Mouse (Mus musculus) c-Kit-negative CD71-positive TER-119-positive erythroid progenitor cells, embryonic 14.5 days (primary cell): Measurements from ENCODE around the gene Trim56.

Experiments
- DNase-seq: peaks from one replicate; pipeline ENCODE4 v3.0.0-alpha.2; 2013; ENCODE audit warnings: low read depth, low spot score

Trim56 gene

DNA sequence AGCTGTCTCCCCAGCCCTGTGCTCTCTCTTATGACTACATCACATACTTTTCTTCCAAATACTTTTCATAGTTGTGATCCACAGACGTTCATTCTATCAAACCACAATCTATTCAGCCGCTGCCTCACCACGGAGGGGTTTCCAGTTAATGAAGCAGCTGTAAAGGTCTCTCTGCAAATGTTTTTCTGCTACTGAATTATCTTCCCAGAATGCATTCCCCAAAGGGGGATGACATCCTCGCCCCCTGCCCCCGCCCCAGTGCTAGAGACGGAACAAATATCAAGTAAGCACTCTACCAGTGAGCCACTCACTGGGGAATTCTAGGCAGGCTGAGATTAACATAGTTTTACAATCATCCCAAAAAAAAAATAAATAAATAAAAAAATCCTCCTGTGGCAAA, 7.9 kb downstream of the Trim56 start:
- DNase-seq, result no peak

DNA sequence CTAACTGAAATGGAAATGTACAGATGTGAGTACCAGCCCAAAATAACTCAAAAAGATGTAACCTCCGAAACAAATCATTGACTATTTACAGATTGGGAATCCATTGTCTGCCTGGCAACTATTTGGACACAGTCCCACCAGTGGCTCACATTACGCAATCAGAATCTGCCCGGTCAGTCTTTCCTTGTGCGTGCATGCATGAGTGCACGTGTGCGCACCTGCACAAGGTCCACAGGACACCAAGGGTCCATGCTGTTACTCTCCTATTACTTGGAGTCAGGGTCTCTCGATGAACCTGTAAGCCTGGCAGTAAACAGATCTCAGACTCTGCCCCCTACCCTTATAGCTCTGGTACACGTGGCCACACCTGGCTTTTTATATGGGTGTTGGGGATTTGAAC, 8.3 kb downstream of the Trim56 start:
- no peak for DNase-seq

DNA sequence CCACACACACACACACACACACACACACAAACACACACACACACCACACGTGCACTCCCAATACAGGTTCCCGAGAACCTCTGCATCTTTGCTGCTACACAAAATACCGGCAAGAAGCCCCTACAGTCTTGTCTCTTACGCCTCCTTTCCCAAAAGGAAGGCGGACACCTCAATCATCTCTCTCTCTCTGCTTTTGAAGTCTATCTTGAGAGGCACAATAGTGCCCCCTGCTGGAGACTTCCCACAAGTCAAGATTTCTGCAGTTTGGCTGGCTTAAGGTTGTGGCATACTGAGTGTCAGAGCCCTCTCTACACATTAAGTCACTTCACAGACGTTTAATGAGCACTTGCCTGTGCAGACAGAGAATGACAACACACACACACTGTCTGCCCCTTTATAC, 9.0 kb downstream of the Trim56 start:
- peak; percentile 86 for DNase-seq

DNA sequence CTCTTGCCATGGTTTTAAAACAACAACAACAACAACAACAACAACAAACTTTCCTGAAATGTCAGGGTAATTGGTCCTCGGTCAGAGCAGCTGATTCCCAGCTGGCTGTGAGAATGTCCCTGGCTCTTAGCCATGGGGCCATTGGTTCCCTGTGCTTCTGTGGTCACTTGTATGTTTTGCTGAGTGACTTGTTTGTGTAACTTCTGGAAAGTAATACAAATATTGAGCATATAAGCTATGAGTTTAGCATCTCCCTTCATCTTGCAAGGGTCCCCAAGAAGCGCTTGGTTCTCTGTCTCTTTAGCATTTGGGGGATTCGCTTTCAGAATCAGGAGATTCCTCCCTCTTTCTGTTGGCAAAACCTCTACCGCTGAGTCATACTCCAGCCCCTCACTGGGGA, 9.6 kb downstream of the Trim56 start:
- DNase-seq, result no peak

DNA sequence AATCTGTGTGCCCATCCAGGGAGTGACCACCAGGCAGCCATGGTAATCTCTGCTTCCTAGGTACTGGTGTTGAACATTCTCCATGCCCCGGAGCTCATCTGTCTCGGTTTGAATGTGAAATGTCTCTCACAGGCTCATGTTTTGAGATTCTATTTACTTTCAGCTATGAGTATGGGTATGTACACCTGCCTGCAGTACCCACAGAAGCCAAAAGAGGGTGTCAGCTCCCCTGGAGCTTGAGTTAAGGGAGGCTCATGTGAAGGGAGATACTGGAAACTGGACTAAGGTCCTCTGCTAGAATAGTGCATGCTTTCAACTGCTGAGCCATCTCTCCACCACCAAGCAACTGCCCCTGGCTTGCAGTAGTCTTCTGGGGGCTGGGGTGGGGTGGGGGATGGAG, 12.0 kb downstream of the Trim56 start:
- DNase-seq, result peak; percentile 49

DNA sequence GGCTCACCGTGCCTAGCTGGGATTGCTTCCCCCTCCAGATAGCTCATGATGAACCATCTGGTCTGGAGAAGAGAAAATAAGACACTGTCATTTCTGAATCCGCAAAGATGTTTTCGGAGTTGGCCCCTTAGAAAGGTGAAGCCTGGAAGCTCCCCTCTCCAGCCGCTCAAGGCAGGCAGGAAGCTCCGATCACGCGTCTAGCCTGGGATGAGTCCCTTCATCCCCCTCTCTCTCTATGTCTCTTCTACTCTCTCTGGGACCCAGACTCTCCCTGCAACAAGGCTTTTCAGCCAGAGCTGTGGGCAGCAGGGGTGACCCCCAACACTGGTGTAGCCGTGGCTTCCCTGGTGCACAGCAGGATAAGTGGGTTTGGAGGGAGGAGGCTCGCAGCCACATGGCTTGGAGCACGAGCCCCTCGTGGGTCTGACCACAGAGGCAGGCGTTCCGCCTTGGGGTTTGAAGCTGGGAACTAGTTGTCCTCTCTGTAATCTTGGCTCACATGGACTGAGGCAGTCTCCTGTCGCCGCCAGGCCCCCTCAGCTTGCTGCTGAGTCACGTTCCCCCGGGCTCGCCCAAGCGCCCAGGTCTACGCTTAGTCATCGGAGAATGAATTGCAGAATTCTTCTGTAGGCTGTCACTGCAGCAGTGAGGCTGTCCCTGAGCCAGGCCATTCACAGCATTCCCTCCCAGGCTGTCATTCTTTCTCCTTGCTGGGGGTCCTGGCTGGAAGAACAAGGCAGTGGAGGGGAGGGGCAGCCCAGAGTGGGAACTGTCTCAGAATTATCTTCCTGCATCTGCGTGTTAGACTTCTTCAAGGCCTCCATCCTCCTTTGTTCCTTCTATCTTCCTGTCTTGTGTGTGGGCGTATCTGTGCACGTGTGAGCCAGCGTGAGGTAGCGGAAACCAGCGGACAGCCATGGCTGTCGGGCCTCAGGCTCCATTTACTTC, 13.2 kb downstream of the Trim56 start:
- DNase-seq, result peak; percentile 89

DNA sequence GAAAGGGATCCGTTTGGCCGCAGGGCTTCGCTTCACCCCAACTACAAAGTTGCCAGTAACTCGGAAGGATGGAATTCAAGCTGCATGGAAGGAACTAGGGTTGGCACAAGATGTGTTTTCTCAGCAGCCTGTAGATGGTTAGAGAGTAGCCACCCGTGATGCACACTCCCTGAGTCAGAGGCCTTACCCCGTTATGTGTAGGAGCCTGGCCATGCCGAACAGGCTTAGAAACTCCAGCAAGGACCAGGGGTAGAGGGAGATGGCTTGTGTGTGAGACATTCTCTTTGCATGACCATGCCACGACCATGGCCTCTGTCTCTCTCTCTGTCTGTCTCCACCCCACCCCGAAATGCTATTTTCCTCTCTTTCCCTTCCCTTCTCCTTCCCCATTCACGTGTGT, 13.9 kb downstream of the Trim56 start:
- no peak for DNase-seq

DNA sequence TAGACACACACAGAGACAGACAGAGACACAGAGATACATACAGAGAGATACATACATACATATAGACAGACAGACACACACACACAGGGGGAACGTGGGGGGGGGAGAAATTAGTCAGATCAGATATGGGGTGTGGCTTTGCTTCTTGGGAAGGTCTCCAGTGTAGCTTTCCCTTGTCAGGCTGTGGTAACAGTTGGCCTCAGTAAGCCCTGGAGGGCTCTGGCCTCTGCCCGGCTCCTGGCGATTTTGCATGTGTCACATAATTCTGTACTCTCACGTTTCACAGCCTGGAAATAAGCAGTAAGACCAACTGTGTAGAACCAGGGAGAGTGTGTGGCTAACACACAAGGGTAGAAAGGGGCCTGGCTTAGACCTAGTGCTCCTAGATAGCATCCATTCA, 15.3 kb downstream of the Trim56 start:
- no peak for DNase-seq

DNA sequence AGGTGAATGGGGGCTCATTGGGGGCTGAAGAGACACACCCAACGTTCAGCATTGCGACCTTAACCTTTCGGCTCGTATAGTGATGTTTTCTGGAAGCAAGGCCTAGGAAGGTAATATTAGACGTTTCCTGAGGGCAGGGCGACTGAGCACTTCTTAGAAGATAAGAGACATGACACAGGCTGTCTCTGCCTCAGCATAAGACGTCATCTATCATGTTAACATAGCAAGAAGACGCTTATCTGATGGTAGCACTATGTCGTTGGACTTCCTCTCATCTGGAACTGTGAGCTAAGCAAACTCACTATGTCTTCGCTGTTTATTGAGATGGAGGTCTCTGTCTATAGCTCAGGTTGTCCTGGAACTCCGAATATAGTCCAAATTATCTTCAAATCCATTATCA, 17.6 kb downstream of the Trim56 start:
- DNase-seq, result peak; percentile 59

DNA sequence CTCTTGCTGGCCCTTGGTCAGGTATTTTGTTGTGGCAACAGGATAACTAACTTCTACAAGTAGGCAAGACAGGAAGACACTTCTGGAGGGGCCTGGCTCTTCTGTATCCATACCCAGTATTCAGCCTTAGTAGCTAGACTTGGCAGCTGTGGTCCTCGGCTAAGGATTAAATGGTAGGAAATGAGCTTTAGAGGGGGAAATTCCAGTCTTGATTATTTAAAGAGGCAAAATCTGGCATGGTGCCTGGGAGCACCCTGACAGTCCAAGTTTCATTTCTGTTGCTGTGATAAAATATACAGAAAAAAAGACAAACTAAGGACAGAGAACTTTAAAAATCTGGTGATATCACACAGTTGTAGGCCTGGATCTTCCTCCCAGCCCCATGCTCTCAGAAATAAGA, 20.0 kb downstream of the Trim56 start:
- no peak for DNase-seq

DNA sequence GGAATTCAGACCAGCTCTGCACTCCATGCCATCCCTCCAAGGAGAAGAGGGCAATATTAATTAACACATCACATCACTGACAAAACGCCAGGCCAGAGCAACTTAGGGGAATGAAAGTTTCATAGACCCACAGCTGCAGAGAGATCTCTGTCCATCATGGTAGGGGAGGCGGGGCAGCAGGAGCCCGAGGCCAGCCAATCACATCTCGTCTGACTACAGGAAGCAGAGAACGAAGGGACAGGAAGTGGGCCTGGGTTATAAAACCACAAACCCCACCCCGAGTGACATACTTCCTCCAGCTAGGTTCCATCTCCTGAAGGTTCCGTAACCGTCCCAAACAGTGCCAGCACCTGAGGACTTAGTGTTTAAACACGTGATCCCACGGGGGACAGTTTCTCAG, 20.9 kb downstream of the Trim56 start:
- no peak for DNase-seq

DNA sequence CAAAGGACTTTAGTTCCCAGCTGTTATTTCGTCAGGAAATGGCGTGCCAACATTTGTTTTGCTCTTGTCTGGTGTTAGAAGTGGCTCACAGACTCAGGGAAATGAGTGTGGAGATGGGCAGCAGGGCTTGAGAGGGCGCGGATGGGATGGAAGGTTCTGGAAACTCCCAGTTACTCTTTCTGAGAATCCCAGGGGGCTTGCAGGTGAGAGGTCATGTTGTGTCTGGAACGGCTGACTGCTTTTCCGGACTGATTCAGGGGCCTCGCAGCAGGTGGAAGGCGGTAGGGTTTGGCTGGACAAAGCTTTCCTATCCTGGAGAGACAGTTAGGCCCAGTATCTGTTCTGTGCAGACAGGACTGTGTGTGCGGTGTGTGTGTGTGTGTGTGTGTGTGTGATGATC, 22.3 kb downstream of the Trim56 start:
- no peak for DNase-seq

DNA sequence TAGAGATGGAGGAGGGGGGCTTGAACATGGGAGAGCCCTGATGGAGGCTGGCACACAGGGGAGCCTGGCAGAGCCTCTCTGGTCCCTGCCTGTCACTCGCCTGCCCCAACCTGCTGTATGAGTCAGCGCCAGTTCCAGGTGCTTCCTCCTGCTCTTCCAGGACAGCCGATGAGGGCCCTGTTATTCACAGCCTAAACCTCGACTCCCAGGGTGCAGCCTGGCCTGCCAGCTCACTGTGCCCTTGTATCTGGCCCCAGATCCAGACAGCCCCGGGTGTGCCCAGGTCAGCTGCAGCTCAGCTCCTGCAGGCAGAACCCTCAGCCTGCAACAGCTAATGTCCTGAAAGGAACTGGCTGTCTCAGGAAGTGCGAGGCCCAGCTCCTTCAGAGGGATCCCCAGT, 24.4 kb downstream of the Trim56 start:
- no peak for DNase-seq

DNA sequence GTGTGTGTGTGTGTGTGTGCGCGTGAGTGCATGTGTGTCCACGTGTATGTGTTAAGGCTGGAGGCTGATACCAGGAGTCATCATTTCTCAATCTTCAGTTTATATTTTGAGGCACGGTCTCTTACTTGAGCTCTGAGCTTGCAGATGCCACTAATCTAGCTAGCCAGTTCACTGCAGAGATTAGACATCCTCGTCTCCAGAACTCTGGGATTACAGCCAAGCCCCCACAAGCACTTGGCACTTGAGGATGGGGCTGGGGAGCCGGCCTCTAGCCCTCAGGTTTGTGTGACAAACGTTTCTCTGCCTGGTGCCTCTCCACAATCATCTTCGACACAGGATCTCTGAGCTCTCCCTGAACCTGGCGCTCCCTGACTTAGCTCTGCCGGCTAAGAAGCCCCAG, 25.1 kb downstream of the Trim56 start:
- DNase-seq, result no peak

DNA sequence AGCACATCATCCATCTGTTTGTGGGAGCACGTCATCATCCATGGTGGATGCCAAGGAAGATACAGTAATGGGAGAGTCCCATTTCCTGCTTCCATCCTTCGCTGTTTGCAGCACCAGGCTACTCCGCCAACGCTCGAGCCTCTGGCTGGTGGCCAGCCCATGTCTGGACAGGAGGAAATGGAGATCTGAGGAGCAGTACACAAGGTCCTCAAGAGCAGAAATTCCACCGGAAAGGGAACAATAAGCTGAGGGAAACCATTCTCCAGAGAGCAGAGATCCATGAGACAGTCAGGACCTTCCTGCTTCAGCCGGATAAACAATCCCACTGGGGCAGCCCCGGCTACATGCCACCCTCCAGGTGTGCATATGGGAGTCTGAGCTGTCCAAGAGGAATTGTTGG, 28.6 kb downstream of the Trim56 start:
- no peak for DNase-seq

DNA sequence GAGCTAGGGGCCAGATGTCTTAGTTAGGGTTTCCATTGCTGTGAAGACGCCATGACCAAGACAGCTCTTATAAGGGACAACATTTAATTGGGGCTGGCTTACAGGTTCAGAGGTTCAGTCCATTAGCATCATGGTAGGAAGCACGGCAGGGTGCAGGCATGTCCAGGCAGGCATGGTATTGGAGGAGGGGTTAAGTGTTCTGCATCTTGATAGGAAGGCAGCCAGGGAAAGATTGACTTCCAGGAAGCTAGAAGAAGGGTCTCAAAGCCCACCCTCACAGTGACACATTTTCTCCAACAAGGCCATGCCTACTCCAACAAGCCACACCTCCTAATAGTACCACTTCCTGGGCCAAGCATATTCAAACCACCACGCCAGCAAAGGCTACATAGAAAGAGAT, 30.3 kb downstream of the Trim56 start:
- DNase-seq, result no peak

DNA sequence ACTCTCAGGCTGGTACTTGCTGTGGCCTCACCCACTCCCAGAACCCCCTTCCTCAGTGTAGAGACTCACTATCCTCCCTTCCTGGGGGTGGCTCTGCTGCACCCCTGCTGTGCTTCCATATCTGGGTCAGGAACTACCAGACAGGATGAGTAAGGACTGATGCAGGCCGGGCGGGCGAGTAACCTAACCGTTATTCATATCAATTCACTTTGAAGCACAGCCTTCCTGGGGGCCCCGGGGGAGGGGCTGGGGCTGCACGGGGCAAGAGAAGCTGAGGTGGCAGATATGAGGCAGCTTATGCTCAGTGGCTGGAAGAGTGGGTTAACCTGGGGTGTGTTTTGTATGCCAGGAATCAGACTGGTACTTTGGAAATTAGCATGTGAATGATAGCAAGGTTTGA, 31.0 kb downstream of the Trim56 start:
- DNase-seq, result no peak

DNA sequence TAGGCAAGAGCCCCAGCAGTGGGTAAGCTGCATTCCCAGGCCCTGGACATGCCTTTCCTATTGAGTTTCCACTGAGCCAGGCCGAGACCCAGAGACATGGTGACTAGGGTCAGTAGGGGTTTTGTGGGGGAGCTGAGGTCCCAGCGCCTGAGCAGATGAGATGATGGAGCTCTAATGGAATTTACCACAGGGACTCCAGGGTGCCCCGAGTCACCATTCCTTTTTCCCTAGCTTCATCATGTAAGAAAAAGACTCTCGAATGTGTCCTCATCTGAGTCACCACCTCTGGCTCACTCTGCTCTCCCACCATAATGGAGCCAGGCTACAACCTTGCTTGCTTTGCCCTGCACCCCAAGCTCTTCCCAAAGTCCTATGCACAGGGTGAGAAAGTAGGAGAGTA, 33.0 kb downstream of the Trim56 start:
- DNase-seq, result no peak

DNA sequence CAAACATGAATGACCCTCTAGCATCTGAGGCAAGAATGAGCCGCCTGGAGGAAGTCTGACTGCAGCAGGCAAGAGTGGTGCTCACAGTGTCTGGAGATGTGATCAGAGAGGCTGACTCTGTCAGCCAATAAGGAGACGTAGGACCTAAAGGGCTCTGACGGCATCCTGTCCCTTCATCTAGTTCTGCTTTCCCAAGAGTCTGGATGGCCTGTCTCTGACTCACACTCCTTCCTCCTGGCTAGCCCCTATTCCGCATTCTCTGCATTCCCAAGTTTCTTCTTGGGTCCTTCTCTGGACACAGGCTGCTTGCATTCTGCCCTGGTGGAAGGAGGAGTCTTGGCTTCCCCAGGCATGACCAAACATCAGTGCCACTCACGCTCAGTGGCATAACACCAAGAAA, 36.2 kb downstream of the Trim56 start:
- DNase-seq, result no peak

DNA sequence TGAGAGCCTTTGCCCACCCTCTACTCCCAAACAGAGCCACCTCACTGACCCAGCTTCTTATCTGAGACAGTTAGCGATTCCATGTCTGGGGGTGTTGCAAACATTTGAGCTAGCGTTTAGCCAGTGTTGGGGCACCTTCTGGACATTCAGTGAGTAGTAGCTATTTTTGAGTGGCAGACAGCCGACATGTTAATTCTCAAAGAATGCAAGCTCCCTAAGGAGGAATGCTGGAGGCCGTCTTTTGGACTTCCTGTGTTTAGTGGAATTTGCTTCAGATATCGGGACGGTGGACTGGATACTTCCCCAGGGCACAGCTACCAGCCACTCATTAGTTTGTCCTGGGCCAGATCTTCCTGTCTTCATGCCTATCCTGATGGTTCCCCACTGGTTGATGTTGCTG, 37.4 kb downstream of the Trim56 start:
- DNase-seq, result no peak

DNA sequence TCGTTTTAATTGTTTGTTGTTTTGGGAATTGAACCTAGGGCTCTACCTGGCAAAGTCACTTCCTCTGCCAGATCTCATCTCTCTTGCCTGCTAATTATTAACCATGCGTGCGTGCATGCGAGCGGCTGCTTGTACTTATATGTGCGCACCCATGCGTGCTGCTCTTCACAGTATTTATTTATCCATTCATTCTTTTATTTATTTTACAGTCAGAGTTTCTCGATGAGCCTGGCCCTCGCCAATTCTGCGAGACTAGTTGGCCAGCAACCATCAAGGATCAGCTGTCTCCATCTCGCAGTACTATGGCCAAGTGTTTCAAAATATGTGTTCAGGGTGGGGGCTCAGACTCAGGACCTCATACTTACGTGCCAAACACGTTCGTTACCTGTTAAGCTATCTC, 38.0 kb downstream of the Trim56 start:
- DNase-seq, result no peak

DNA sequence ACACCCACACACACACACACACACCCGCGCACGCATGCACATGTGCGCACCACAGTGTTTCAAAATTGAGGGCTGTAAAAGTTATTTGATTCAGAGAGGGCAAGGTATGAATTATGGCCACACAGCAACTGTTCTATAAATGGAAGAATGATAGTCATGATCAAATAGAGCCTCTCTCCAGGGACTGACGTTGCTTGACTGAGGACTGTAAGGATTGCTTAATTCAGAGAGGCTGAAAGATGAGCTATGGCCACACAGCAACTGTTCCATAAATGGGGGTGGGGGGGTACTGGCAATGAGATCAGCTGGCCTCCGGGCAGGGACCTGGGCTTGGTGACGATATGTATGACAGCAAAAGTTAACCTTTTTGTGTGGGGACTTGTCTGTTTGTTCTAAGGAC, 38.8 kb downstream of the Trim56 start:
- DNase-seq, result no peak

DNA sequence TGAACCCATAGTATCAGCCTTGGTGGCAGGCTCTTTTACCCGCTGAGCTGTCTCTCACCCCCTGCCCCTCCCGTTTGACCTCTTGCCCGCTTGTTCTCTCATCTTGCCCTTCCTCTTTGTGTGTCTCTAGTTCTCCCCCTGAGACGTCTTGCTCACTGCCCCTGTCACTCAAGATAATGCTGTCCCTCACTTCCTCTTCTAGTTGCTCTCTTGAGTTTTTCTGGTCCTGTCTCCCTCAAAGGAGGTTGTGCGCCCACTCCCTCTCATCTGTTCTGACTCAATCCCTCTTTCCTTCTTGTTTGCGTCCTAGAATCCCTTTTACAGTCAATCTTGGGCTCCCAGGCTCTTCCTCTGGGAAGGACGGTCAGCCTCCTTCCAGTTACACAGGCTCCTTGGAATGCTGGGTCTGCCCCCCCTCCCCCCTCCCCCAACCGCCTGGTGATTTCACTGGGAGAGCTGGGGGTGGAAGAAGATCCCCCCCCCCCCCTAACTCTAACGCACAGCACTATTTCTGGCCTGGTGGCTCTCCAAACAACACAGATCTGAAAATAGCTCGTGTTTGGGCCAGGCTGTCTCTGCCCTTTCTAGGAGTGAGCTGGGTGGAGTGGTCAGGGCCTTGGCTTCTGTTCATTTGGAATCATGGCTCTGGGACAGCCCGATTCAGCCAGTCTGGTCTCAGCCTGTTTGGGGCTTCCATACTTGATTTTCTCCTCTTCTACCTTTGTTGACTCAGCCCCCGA, 39.6 kb downstream of the Trim56 start:
- DNase-seq, result no peak
